Mouse (Mus musculus) layer of hippocampus, postnatal 36 days (tissue): Measurements from ENCODE around the gene Runx1. TPM values are rescaled to one million over a fixed set of nuclear protein-coding genes. Genes with fewer than 3 reads are reported as not detected.

ENCODE experiments used
- DNase-seq, 2 experiments: peaks; one replicate each; pipeline ENCODE4 v3.0.0; 2022
- total RNA-seq, 2 experiments: library from RNA; stranded (reverse); gene quantifications; 2 replicates each; pipeline ENCODE4 v1.2.3; 2021

The Runx1 gene
- total RNA-seq, 2 experiments from 2014 or later, result 1.00 to 2.1 TPM

DNA sequence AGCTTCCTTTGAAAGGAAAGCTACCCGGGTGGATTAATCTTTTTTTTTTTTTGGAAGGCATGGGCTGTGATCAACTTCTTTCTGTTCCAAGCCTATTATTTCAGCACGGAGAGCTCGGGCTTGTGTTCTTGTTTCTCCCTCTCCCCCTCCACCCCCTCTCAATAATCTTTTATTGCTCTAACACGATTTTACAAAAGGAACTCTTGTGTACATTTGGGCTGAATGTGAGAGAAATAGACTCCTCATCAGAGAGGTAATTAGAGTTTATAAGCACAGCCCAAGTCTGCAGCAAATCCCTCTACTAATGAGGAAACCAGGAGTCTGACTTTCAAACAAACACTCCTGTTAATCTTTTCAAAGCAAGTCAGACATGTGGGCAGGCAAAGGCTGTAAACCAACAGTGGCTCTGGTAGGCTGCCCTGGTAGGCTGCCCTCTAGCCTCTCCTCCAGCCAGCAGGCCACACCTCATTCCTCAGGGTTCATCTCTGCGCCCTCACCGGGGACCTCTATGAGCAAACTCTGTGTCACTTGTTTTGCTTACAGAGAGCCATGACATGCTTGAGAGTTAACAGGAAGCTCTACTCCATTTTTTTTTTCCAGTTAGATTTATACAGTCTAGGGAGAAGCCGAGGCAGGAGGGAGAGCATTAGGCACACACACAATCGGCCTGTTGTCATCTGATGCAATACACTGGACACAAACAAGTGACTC lies 216.8 kb downstream of the Runx1 start:
- DNase-seq, result no peak

DNA sequence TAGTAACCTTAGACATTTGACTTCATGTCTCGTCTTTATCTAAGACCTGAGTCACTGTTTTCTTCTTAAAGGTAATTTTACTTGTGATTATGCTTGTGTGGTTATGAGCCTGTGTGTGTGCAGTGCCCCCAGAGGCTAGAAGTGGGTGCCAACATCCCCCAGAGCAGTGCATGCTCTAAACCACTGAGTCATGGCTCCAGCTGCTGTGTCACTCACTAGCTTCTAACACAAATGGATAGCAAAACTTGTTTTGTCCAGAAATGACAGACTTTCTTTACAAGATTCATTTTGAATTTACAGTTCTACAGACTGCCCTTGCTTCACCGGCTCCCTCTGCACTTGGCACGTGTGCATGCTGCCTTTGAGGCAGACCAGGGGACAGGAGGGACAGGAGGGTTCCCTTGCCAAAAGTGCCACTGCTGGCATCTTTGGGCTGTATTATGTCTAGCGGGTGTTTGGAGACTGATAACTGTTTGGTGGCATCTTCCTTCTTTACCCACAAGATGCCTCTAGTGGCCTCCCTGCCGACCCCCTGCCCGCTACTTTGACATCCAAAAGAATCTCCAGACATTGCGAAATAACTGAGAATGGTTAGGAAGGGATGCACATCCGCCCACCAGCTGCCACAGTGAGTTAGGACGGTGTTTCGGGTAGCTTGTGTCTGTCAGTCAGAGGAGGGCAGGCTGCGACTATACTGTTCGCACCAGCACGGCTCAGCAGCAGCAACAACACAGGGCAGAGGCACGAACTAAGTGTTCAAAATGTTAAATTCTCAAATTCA lies 217.6 kb downstream of the Runx1 start:
- DNase-seq, result no peak

DNA sequence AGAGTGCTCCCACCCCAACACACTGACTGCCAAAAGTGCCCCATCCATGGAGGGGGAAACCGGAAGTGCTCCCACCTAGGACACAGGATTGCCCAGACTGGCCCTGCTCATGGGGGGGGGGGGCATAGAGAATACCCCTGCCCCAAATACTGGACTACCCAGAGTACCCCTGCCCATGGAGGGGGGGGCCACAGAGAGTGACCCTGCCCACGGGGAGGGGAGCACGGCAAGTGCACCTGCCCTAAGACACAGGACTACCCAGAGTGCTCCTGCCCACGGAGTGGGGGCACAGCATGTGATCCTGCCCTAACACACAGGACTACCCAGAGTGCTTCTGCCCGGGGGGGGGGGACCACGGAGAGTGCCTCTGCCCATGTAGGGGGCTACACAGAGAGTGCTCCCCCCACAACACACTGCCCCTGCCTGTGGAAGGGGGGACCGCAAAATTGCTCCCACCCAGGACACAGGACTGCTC lies 219.4 kb downstream of the Runx1 start:
- DNase-seq, result no peak

DNA sequence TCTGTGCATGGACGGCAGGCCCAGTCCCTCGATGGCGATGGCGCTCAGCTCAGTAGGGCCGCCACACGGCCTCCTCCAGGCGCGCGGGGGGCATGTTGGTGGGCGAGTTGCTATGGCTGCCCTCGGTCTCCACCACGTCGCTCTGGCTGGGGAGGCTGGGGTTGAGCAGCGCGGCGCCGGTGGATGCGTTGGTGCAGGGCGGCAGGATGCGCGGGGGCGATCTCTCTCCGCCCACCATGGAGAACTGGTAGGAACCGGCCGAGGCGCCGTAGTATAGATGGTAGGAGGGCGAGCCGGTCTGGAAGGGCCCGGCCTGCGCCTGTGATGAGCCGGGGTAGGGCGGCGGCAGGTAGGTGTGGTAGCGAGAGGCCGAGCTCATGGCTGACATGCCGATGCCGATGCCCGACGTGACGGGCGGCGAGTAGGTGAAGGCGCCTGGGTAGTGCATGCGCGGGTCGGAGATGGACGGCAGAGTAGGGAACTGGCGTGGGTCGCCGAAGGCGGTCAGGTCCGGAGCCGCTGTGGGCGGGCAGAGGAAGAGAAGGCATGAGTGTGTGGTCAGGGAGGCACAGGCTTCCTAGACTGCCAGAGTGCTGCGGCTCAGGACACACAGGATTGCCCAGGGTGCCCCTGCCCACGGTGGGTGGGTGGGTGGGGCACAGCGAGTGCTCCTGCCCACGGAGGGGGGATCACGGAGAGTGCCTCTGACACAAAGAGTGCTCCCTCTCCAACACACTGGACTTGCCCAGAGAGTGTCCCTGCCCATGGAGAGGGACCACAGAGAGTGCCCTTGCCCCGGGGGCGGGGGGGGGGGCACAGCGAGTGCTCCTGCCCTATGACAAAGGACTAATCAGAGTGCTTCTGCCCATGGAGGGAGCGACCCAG lies 220.1 kb downstream of the Runx1 start:
- DNase-seq, result peak; percentile 13 to 15

DNA sequence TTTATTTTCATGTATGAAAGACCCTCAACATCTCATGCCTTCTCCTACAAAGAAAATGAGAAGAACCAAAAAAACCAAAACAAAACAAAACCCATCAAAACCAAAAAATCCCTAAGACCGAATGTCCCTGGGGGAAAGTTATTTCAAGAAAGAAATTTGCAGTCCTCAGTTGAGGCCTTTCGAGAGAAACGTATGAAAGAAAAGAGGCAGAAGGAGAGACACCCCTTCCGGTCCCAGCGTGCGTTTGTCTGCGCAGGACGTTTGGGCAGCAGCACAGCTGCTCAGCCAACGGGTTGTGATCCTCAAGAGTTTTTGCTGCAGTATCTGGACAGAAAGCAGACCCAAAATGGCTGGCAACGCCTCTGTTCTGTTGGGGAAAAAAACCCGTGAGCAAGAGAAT lies 223.4 kb downstream of the Runx1 start:
- no peak for DNase-seq

DNA sequence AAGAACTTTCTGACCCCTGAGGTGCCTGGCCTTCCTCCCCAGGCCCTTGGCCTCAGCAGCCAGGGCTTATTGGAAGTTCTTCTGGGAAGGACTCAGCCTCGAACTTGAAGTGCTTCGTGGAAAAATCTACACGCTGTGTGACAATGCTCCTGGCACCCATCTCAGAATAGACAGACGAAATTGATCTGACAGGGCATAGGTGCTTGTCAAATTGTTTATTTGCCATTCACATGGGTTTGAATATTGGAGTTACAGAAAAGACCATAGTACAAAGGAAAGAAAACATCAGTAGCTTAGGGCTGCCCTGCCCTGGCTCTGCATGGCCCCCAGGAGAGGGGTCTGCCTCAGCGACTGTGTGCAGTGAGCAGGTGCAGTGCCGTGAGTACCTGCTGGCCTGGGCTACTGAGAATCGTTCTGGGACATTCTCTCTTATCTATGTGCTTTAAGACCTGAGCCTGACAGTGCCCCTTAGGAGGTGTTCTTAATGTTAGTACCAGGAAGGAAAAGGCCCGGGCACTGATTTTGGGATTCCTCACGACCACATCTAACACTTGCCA lies 224.6 kb downstream of the Runx1 start:
- DNase-seq, result no peak

DNA sequence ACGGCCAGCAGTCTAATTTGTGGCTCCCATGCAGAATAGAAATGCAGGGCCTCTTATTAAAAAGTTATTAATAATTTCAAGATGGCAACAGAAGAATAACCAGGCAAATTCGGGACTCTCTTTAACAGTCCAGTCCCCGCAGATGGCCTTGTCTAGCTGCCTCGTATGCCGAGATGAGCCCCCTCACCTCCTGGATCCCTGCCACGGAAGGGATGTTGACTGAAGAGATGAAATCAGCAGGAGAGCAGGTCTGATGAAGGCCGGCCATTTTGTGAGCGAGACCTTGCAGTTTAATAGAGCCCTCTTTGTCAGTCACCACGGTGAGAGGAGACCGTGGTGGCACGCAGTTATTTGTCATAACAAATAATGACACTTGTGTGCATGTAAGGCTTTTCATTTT lies 226.5 kb downstream of the Runx1 start:
- DNase-seq, result no peak

DNA sequence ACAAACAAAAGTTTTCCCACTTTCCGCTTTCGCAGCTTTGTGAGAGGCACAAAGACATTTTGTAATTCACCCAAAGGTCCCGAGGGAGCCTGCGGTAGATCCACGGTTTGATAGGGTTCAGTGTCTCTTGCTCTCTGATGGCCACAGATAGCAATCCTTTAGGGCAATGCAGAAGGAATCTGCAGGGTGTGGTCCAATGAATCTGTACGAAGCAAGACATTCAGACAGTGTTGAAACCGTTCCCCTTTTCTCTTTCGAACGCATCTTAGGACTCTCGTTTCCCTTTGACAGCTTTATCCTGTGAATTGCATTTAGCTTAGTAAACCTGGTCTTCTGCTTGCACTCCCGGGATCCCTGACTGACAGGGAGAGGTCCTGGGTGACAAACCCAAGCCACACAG lies 228.3 kb downstream of the Runx1 start:
- no peak for DNase-seq

DNA sequence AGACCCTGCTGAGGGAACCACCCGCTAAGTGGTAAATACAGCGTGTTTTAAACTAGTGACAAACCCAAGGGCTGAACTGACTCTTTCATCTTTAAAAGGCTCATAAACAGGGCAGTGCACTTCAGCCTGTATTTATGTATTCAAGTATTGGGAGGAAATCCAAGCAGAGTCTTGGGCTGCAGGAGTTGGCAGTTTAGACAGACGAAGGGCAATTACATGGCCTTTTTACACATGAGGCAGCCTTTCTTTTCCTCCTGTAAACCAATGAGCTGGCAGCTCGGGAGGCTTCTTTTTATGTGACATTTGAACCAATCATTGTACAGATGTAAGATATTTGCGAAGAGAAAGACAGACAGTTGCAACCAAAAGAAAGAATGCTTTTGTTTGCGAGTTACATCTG lies 233.7 kb downstream of the Runx1 start:
- DNase-seq, result no peak

DNA sequence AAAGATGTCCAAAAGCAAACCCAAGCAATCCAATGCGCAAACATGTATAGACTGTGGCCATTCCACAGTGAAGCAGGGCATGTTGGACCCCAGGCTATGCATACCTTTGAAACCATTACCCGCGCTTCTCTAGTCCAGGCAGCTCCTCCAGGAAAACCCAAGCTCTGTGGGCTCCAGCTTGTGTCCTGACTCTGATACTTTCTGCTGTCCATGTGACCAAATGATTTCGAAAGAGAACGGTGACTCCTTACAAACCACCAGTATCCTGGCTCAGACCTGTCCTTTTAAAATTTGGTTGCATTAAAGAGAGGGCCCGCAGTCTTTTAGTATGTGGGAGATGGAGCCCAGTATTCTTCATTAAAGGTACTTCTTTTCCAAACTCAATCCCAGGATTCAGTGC lies 234.2 kb downstream of the Runx1 start:
- no peak for DNase-seq

DNA sequence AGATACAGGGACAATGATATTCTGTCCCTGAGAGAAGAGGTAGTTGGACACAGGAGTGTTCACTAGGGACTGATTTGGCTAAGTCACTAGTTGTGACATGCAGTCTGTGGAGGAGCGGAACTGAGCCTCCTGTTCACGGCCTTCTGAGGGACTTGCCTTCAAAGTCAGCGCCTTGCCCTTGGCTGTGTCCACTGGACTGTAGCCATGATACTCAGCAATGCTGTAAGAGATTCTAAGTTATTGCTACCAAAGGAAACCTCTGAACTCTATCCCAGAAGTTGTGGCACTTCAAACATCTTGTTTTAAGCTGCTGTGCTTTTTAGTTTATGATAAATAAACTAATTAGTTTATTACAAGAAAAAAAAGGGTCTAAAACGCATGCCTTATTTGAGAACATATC lies 238.1 kb downstream of the Runx1 start:
- no peak for DNase-seq

DNA sequence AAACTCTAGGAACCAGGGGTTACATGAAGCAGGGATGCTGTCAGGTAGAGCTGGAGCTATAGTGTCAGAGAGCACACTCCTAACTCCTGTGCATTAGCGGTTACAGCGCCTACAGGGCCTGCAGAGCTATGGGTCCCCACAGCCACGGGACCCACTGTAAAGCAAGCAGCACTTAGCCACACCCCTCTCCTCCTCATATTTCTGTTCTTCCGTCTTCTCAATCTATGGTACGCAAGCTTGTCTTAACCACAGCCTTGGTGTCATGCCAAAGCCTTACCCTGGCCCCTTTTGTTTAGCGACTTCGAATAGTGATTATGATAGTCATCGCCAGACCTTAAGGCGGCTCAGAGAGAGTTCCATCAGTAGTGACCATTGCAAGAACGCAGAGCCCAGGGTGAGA lies 244.2 kb downstream of the Runx1 start:
- DNase-seq, result no peak

DNA sequence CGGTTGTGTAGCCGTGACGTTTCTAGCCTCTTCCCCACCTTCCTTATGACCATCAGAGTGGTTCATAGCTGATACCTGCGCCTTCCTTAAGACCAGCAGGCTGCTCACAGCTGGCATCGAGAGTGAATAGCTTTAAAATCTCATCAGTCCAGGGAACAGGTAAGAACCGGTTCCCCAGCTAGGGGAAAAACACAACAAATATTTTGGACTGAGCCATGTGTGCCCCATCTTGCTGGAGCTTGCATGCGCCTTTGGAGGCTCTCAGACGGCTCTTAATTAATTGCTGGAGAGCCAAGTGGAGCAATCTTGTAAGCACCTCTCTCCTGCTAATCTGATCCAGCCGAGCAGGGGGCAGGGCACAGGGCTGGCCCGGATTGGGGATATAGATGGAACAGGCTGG lies 245.0 kb downstream of the Runx1 start:
- no peak for DNase-seq

DNA sequence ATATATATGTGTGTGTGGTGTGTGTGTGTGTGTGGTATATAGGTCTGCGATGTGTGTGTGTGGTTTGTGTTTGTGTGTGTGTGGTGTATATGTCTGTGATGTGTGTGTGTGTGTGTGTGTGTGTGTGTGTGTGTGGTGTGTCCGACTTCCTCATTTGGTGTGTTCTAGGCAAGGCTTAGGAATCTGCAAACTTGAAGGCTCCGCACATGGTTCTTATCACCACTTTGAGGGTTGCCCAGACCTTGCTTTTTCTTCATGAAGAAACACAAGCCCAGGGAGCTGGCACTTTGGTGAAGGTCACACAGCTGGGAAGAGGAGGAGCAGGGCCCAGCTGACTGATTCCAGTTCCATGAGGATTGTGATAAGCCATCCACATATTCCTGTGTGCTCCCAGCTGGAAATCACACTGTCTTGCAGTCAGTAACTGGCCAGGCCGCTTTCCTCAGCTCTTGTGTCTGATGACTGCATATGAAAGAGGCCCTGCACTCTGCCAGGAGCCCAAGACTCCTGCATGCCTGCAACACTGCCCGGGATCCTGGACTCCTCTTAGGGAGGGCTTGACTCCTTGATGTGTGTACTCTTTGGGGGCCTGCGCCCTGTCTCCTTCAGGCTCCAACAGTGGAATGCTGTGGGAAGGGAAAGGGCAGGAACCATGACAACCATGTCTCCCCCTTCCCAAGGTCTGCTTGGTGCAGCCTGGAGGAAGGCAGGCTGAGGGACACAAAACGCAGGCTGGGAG lies 246.9 kb downstream of the Runx1 start:
- DNase-seq, result no peak

DNA sequence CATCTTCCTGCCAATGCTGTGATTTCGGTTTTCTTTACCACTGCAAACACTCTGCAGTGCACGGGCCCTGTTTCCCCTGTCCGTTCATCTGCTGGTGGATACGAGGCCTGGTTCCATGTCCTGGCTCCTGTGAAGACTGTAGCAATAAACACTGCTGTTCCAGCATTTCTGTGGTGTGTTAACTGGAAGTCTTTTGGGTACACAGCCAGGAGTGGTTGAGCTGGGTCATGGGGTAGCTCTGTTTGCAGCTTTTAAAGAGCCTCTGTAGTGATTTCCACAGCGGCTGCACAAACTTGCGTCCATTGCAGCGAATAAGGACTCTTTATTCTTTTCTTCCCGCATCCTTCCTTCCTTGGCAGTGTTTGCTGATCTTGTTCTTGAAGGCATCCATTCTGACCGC lies 248.6 kb downstream of the Runx1 start:
- no peak for DNase-seq

DNA sequence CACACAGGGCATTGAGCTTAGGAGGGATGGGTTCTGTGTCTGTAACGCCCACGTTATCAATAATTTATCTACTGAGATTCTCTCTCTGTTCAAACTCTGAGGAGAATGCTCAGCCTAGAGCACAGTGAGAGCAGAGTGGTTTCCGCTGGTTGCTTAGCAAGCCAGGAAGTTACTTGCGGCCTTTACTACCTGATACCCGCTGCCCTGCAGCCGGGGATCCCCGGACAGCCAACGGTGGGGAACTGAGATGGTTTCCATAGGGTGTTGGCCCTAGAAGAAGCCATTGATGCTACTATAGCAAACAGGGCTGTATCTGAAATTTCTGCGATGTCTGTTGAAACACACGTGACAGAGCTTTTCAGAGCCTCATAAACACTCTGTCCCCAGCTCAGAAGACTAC lies 250.2 kb downstream of the Runx1 start:
- no peak for DNase-seq

DNA sequence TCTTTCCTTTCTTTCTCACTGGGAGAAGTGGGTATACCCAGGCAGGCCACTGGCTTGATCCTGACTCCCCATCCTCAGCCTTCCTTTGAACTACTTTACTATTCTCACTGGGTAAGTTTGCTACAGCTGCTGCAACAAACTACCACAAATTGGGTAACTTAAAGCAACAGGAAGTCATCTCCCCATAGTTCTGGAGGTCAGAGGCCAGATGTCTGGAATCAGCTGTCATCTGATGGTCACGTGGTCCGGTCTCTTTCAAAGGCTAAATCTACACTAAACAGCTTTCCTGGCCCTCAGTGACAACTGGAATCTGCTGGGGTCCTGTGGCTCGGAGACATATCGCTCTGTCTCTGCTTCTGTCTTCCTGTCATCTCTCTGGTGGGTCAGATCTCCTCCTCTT lies 252.8 kb downstream of the Runx1 start:
- DNase-seq, result no peak

DNA sequence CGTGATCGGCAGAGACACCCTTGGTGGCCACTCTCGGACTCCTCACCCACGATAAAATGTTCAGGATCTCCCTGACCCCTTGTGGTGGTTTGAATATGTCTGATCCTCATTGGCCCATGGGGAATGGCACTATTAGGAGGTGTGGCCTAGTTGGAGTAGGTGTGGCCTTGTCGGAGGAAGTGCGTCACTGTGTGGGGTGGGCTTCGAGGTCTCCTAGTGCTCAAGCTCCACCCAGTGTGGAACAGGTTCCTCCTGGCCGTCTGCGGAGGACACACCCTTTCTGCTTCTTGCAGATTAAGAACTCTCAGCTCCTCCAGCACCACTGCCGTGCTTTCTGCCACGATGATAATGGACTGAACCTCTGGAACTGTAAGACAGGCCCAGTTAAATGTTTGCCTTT lies 254.7 kb downstream of the Runx1 start:
- DNase-seq, result no peak

DNA sequence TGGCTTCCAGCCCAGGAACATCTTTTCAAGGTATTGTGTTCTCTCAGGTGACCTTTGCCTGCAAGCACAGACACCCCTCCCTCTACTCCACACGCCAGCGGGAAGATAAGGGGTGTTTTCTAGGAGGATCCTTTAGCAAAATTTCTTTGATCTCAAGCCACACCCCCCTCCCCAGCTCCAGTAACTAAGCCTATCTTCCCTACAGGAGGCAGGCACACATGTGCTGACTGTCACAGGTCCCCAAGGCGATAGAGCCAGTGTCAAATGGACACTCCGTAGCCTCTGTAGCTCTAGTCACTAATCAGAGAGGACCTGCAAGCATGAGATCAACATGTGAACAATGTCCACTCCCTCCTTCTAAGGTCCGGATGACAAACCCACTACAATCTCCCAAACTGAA lies 259.8 kb downstream of the Runx1 start:
- DNase-seq, result no peak

DNA sequence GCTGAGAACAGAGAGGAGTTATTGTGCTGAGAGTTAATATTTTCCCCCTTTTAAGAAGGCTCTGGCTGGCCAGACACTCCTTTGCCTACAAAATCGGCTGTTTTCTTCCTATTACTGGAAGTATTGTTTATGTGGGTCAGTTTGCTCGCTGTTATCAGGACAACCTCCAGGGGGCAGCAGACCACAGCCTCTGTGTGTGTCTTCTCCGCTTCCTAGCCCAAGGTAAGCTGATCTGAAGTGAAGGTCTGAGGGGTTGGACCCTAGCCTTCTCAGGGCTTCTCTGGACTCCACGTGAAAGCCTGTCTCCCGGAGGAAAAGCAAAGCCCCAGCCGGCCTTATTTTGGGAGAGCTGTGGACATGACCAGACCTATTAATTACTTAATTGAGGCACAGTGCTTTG lies 260.2 kb downstream of the Runx1 start:
- DNase-seq, result peak; percentile 79 to 82

DNA sequence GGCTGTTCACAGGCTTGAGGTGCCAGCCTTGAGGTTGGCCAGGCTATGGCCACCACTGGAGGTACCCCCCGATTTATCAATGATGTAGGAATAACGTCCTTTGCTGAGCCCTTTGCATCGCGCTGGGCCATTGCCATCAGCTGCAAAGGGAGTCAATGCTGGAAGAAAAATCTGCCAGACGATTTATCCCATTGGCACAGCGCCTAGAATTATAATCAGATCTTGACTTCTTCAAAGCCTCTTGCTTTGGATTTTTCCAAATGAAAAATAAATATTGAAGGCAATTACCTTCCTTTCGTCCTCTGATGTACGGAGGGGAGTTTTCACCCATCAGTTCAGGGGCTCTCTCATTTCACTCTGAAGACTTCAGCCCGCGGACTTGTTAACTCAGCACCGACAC lies 260.7 kb downstream of the Runx1 start:
- no peak for DNase-seq

DNA sequence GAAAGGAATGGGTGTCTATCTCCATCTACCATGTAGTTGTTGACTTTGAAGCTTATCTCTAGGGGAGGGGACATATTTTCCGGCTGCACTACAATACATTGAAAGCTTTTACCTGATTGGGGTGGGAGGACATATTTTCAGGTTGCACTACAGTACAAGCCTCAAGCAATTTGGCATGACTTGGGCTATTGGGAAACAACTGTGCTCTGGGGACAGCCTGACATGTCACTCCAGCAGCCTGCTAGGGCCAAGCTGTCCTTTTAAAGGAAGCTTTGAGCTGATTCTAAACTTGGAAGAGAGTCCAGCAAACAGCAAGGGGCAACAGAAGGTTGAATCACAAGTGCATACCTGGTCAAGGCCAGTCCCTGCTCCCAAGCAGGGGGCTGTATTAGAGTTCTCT lies 270.9 kb downstream of the Runx1 start:
- no peak for DNase-seq
